Mouse (Mus musculus): ENCODE measurements around the gene Olfr33. TPM values are rescaled to one million over a fixed set of nuclear protein-coding genes. Genes with fewer than 3 reads are reported as not detected.

The Olfr33 gene
- polyA plus RNA-seq (2012; rRNA removed) = not detected in 2 replicates

DNA sequence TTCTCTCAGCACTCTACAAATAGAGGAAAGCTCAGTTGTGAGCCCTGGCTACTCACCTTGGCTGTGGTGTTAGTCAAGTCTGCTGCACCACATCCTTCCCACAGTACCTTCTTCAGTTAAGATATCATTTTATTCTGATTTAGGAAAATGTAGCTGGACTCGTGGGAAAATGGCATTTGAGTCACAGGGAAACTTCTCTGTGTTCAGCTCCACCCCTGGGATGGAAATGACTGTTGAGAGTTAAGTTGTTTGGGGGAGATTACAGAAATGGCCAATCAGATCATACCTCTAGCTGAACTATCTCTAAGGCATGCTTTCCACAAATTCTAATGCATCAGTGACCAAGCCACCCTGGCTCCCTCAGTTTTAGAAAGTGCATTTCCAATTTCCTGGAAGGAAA is at the start of gene Olfr33:
Olfr33 (minus strand) TSS at position 101 of the 400 bp plus-strand sequence.

DNA sequence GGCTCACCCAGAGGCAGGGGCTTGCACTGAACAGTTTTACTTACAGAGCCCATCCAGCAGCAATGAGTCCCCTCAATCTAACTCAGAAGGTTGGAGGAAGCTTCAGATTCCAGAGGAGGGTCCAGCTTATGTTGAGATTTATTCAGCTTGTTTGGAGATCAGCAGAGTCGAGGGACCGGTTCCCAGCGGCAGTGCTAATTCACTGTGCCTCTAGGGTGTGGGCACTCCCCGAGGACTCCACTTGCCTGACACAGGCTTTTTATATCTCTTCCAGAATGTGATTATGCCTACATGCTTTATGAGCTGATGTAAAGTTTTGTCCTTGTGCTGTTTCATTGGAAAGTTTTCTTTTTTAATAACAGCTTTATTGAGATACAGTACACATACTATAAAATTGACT is 40.4 kb upstream of the Olfr33 start, which contains the start of the genes Olfr560 and Olfr78:
Olfr560 (minus strand) TSS at position 101 of the 400 bp plus-strand sequence.
Olfr78 (minus strand) TSS at position 206 of the 400 bp plus-strand sequence.

DNA sequence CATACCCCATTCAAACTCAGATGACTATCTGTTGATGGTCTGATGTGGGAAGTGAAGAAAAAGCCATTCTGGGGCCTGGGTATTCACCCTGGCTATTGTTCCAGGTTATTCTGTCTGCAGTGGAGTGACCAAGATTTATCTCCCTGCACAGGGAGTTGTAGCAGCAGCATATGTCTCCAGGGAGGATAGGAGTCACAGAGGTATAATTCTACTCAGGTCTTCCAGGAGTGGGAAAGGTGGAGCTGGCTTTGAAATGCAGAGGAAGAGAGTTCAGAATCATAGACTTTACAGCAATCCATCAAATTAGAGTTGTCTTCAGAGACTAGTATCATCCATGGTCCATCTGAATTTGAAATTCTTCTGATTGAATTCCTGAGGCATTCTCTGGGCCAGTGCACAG is 8.5 kb upstream of the Olfr33 start, which contains the start of gene Olfr559:
Olfr559 (minus strand) TSS at position 101 of the 400 bp plus-strand sequence.

DNA sequence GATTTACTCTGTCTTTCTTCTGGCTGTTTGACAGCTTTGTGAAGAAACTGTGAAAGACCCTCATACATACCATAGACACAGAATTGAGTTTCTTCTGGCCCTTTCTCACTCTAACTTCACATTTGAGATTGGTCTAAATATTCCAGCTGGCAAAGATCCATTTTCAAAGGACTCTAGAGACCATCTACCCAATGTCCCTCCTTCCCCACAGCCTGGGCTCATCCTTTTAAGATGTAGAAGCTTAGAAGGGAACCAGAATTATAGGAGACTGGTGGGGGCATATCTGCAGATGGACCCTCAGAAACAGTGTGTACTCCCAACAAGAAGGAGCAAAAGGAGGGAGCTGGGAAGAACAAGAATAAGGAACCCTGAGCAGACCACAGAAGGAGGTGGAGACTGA is 17.0 kb downstream of the Olfr33 start, which contains the start of gene Olfr558:
Olfr558 (plus strand) TSS at position 301 of the 400 bp plus-strand sequence.

DNA sequence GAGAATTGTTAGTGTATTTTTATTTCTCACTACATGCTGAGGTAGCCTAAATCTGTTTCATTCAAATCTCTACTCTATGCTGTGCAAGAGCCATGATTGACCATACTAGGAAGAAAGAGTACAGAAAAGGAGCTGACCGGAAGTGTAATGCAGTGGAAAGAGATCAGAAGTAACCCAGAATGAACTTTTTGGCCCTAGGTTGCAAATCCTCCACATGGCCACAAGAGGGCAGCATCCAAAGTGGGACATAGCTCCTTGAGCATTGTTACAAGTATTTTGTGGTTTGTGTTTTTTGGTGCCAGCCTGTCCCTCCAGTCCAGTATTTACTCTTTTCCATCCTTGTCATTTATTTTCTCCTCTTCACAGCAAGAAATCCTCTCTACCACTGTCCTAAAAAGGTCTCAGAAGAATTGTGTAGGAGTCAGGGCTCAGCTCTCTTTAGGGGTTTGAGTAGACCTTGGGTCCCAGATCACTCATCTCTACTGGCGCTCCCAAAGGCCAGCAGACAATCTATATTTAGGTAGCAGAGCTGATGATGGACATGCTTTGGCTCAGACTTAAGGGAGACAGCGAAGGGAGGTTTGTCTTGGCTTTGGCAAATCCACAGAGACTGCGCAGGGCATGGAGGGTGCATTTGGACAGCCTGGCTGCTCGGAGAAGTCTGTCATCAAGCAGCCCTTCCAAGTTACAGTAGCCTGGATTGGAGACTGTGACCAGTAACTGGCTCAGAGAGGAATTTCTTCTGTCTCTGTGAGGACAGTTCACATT is 23.3 kb downstream of the Olfr33 start, which contains the start of gene Olfr557:
Olfr557 (plus strand) TSS at position 553 of the 768 bp plus-strand sequence.

DNA sequence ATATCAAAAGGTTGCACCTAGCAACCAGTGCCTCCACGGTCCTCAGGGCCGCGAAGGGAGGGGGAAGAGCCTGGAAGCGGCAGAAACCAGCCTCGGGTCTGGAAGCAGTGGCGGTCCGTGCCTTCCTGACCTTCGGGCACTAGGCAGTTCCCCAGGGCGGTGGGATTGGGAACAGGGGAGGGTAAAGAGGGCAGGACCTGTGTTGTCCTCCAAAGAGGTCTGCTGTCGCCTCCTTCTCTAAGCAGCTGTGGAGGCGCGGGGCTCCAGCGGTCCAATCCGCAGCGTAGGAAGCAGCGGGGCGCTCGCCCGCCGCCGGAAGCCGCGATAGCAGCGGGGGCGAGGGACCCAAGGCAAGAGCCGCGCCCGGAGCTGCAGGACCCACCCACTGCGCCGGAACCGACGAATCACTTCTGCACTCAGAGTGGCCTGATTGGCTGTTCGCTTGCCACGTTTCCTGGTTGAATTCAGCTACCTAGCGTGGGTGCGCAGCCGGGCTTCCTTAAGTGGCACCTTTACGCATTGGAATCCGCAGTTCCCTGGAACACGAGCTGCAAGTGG is 31.8 kb downstream of the Olfr33 start, which contains the start of gene Trim68:
Trim68 (minus strand) TSS at position 384 of the 558 bp plus-strand sequence.

DNA sequence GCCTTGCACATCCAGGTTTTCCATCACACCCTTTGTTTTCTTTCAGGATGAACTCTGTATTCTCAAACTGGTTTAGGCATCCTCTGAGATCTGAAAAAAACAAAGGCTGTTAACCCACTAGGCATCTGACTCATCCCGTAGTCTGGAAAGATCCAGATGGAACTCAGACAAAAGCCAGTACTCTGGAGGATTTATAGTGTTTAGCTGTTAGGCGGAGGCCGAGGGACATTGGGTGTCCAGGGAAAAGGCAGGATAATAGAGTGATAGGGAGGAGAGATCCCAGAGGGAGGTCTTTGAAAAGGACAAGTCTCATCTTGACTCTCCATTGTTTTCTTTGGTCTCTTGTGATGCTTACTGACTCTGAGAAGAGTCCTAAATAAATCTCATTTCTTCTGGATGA is 54.3 kb downstream of the Olfr33 start, which contains the start of gene Olfr556:
Olfr556 (plus strand) TSS at position 301 of the 400 bp plus-strand sequence.

Other genes with a start within 250 kb of the Olfr33 start
- not detected in 2 replicates for gene Olfr543, start 237.4 kb downstream of the Olfr33 start, polyA plus RNA-seq (2012; rRNA removed)
- not detected in 2 replicates for gene Olfr544, start 230.8 kb downstream of the Olfr33 start, polyA plus RNA-seq (2012; rRNA removed)
- not detected in 2 replicates for gene Olfr545, start 219.5 kb downstream of the Olfr33 start, polyA plus RNA-seq (2012; rRNA removed)
- not detected in 2 replicates for gene Olfr547, start 184.3 kb downstream of the Olfr33 start, polyA plus RNA-seq (2012; rRNA removed)
- gene Olfr548-ps1, start 178.2 kb downstream of the Olfr33 start, polyA plus RNA-seq (2012; rRNA removed) = not detected in 2 replicates
- not detected in 2 replicates for gene Olfr549, start 169.2 kb downstream of the Olfr33 start, polyA plus RNA-seq (2012; rRNA removed)
- 3.5 and 4.1 TPM in 2 replicates for gene Trim21, start 153.6 kb downstream of the Olfr33 start, polyA plus RNA-seq (2012; rRNA removed)
- gene Olfr550, start 147.6 kb downstream of the Olfr33 start, polyA plus RNA-seq (2012; rRNA removed) = not detected in 2 replicates
- gene Olfr551, start 127.2 kb downstream of the Olfr33 start, polyA plus RNA-seq (2012; rRNA removed) = not detected in 2 replicates
- gene Olfr552, start 121.3 kb downstream of the Olfr33 start, polyA plus RNA-seq (2012; rRNA removed) = not detected in 2 replicates
- gene Olfr553, start 100.9 kb downstream of the Olfr33 start, polyA plus RNA-seq (2012; rRNA removed) = not detected in 2 replicates
- gene Olfr554, start 80.6 kb downstream of the Olfr33 start, polyA plus RNA-seq (2012; rRNA removed) = not detected in 2 replicates
- gene Olfr555, start 60.2 kb downstream of the Olfr33 start, polyA plus RNA-seq (2012; rRNA removed) = not detected in 2 replicates
- gene Olfr556, start 54.2 kb downstream of the Olfr33 start, polyA plus RNA-seq (2012; rRNA removed) = not detected in 2 replicates
- 2.0 and 2.5 TPM in 2 replicates for gene Trim68, start 31.7 kb downstream of the Olfr33 start, polyA plus RNA-seq (2012; rRNA removed)
- gene Olfr557, start 23.2 kb downstream of the Olfr33 start, polyA plus RNA-seq (2012; rRNA removed) = not detected in 2 replicates
- not detected in 2 replicates for gene Olfr558, start 16.9 kb downstream of the Olfr33 start, polyA plus RNA-seq (2012; rRNA removed)
- gene Olfr559, start 8.4 kb upstream of the Olfr33 start, polyA plus RNA-seq (2012; rRNA removed) = not detected in 2 replicates
- not detected in 2 replicates for gene Olfr560, start 40.3 kb upstream of the Olfr33 start, polyA plus RNA-seq (2012; rRNA removed)
- gene Olfr78, start 40.4 kb upstream of the Olfr33 start, polyA plus RNA-seq (2012; rRNA removed) = 0.01 and 0.15 TPM in 2 replicates
- gene Olfr561, start 52.2 kb upstream of the Olfr33 start, polyA plus RNA-seq (2012; rRNA removed) = 0.05 TPM in 1 of 2 replicates, not detected in the other
- not detected in 2 replicates for gene Olfr564, start 84.4 kb upstream of the Olfr33 start, polyA plus RNA-seq (2012; rRNA removed)
- gene Olfr566, start 139.7 kb upstream of the Olfr33 start, polyA plus RNA-seq (2012; rRNA removed) = not detected in 2 replicates
- not detected in 2 replicates for gene Olfr568, start 158.1 kb upstream of the Olfr33 start, polyA plus RNA-seq (2012; rRNA removed)
- gene Olfr569, start 171.8 kb upstream of the Olfr33 start, polyA plus RNA-seq (2012; rRNA removed) = not detected in 2 replicates
- gene Olfr570, start 175.5 kb upstream of the Olfr33 start, polyA plus RNA-seq (2012; rRNA removed) = not detected in 2 replicates
- not detected in 2 replicates for gene Olfr571, start 198.5 kb upstream of the Olfr33 start, polyA plus RNA-seq (2012; rRNA removed)
- gene Olfr572, start 205.3 kb upstream of the Olfr33 start, polyA plus RNA-seq (2012; rRNA removed) = not detected in 2 replicates
- not detected in 2 replicates for gene Olfr573-ps1, start 223.5 kb upstream of the Olfr33 start, polyA plus RNA-seq (2012; rRNA removed)
- gene Olfr574, start 229.4 kb upstream of the Olfr33 start, polyA plus RNA-seq (2012; rRNA removed) = not detected in 2 replicates
- gene Olfr575, start 239.7 kb upstream of the Olfr33 start, polyA plus RNA-seq (2012; rRNA removed) = 0.03 TPM in 1 of 2 replicates, not detected in the other
- gene Olfr576, start 243.6 kb upstream of the Olfr33 start, polyA plus RNA-seq (2012; rRNA removed) = not detected in 2 replicates

Measured in liver, embryonic 14 days (tissue).